Mouse (Mus musculus) limb, embryonic 11.5 days (tissue): ENCODE data around the gene Phc2. TPM values are rescaled to one million over a fixed set of nuclear protein-coding genes. Genes with fewer than 3 reads are reported as not detected.

ENCODE experiments used
- ATAC-seq: fragments of 200-750 bp; cut with Nextera tagmentation; 2 replicates; pipeline ENCODE4 v1.8.0; 2017; ENCODE audit warnings: low read depth; ENCODE audit not compliant: insufficient number of reproducible peaks, low FRiP score, low TSS enrichment
- DNase-seq: peaks from one replicate; pipeline ENCODE4 v3.0.0-alpha.2; 2015; ENCODE audit warnings: low spot score
- H3K27ac ChIP-seq: fragments of 300-500 bp; sonication (generic); replicated peaks from 2 replicates; pipeline ENCODE4 v1.5.1; 2014; ENCODE audit warnings: low read depth, mild to moderate bottlenecking, low read length
- H3K27me3 ChIP-seq: fragments of 300-500 bp; sonication (generic); 2 replicates; pipeline ENCODE4 v1.6.1; 2014; ENCODE audit warnings: mild to moderate bottlenecking, low read length, mixed read lengths; ENCODE audit not compliant: control insufficient read depth, insufficient read depth
- H3K36me3 ChIP-seq: fragments of 300-500 bp; sonication (generic); 2 replicates; pipeline ENCODE4 v1.6.1; 2014; ENCODE audit warnings: mild to moderate bottlenecking, low read length, moderate library complexity, mixed read lengths; ENCODE audit not compliant: control insufficient read depth, insufficient read depth
- H3K4me1 ChIP-seq: fragments of 300-500 bp; sonication (generic); 2 replicates; pipeline ENCODE4 v1.6.1; 2014; ENCODE audit warnings: low read length, mixed read lengths; ENCODE audit not compliant: control insufficient read depth, insufficient read depth
- H3K4me2 ChIP-seq: fragments of 300-500 bp; sonication (generic); 2 replicates; pipeline ENCODE4 v1.6.1; 2014; ENCODE audit warnings: low read depth, mild to moderate bottlenecking, moderate library complexity; ENCODE audit not compliant: severe bottlenecking
- H3K4me3 ChIP-seq: fragments of 300-500 bp; sonication (generic); 2 replicates; pipeline ENCODE4 v1.5.1; 2014; ENCODE audit warnings: low read depth, low read length
- H3K9ac ChIP-seq: fragments of 300-500 bp; sonication (generic); 2 replicates; pipeline ENCODE4 v1.6.1; 2014; ENCODE audit warnings: mild to moderate bottlenecking, low read length
- H3K9me3 ChIP-seq: fragments of 300-500 bp; sonication (generic); 2 replicates; pipeline ENCODE4 v1.6.1; 2016; ENCODE audit warnings: low read length; ENCODE audit not compliant: control insufficient read depth
- WGBS: fragments of 180-500 bp; shearing (Covaris S2); extraction: QIAGEN DNeasy Blood & Tissue Kit; methylation state at CpG from one replicate; pipeline ENCODE4 v1.1.7; 2014; 5-methylcytosine and 5-hydroxymethylcytosine counted together
- polyA plus RNA-seq: library from polyadenylated mRNA; unstranded; fragments of >200 nt; fragmentation: Nextera tagmentation; extraction: Ambion mirVana; gene quantifications from 2 replicates; pipeline ENCODE4 v1.2.1, GENCODE M21; 2014

The Phc2 gene
- polyA plus RNA-seq, 1 experiment from 2014 or later: 63.2 TPM

DNA sequence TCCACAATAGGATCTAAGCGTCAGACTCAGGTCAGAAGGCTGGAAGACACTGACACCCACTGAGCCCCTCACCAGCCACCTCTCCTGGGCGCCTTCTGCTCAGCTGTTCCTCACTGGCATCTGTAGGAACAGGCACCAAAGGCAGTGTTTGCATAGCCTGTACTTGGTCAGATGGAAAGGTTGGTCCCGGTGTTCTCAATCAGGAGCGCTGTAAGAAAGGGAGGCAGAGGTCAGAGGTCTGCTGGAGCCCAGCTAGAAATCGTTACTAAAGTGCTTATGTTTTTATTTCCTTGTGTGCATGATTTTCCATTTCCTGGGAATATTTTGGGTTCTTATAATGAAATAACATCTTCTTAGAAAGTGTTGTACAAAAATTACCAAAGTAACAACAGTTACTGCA is 87.4 kb downstream of the Phc2 start:
- WGBS: 66% methylated on average over 5 of the region's 5 CpGs
- Histone ChIP-seq H3K4me1 (peaks cover 5% of the 10 kb centered on the region), H3K9ac (no peak overlapping the region)

DNA sequence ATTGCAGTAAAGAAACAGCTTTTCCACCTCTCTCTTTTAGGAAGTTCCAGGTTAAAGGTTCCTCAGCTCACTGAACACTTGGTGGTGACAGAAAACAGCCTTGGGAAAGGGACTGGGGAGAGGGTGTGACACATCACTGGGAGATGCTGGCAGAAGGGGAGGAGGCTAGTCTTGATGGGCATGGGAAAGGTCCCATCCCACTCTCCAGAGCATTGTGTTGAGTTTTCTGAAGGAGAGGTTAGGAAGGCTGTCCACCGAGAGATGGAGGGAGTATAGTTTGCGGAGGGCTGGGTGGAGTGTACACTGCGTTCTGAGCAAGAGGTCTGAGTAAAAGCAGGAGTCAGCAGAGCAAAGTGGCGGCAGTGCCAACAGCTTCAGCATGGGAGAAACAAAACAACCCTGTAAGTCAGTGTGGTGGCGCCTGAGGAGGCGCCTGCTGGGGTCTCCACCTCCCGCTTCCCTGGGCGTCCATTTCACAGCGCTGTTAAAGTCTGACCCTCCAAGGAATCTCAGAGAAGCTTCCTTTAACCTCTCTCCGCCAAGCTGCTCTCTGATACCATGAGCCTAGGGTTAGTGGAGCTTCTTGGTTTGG is 88.0 kb downstream of the Phc2 start:
- H3K27ac ChIP-seq: no peak overlapping the region
- ATAC-seq (no peak), DNase-seq (no peak)
- no peak overlapping the region for H3K4me3 ChIP-seq
- H3K36me3 ChIP-seq: peaks cover 31% of the 10 kb centered on the region
- WGBS: 75% methylated on average over 10 of the region's 10 CpGs
- H3K4me1 ChIP-seq: no peaks in the 10 kb centered on the region; the same call in 1 of the 2 replicates
- no peaks in the 10 kb centered on the region for H3K9me3 ChIP-seq
- H3K4me2 ChIP-seq: no peak overlapping the region
- H3K27me3 ChIP-seq: no peaks in the 10 kb centered on the region
- H3K9ac ChIP-seq: no peak overlapping the region

More for the DNA sequence above, 87.4 kb downstream of the Phc2 start:
- no peak for ATAC-seq
- no peak for DNase-seq
- no peaks in the 10 kb centered on the region for H3K27me3 ChIP-seq
- no peak overlapping the region for H3K4me3 ChIP-seq
- no peaks in the 10 kb centered on the region for H3K9me3 ChIP-seq
- H3K27ac ChIP-seq: no peak overlapping the region
- H3K4me2 ChIP-seq: no peak overlapping the region
- H3K36me3 ChIP-seq: peaks cover 25% of the 10 kb centered on the region

DNA sequence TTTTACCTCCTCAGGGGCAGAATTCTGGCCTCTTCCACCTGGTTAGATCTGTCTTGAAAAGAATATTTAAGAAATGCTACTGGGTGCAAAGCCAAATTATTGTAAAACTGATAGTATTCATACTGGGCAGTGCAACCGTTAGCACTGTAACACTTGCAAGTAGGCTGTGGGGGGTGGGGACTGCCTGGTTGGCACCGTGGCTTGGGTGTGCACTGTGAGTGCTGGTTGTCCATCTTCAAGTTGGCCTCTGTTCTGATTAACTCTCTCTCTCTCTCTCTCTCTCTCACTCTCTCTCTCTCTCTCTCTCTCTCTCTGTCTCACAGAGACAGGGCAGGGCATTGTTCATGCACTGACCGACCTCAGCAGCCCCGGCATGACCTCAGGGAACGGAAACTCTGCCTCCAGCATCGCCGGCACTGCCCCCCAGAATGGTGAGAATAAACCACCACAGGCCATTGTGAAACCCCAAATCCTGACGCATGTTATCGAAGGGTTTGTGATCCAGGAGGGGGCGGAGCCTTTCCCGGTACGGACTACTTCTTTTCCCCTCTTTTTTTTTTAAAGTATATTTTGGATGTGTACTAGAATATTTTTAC is 88.6 kb downstream of the Phc2 start:
- 81% methylated on average over 12 of the region's 12 CpGs for WGBS
- no peaks in the 10 kb centered on the region for H3K27me3 ChIP-seq
- H3K4me3 ChIP-seq: no peak overlapping the region
- no peak overlapping the region for H3K4me2 ChIP-seq
- no peaks in the 10 kb centered on the region for H3K9me3 ChIP-seq
- ATAC-seq: no peak
- H3K4me1 ChIP-seq: no peaks in the 10 kb centered on the region; the same call in 1 of the 2 replicates
- no peak overlapping the region for H3K27ac ChIP-seq
- no peak overlapping the region for H3K9ac ChIP-seq
- DNase-seq: no peak
- peaks cover 35% of the 10 kb centered on the region for H3K36me3 ChIP-seq

DNA sequence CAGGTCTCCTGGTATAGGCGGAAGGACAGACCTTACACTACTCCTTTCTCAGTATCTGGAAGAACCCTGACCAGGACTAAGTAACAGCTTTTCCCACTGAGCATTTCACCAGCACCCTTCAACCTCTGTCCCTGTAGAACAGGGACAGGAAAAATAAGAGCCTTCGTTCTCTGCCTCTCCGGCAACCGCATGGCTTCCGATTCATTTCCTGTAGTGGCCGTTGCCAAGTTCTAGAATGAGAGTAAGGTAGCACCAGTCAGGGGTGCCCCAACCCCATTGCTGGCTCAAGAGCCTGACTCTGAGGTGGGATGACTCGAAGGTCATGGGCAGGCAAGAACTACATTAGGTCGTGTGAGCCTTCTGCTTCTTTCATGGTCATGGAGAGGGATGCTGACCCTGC is 90.7 kb downstream of the Phc2 start:
- Histone ChIP-seq H3K36me3 (peaks cover 47% of the 10 kb centered on the region), H3K9ac (no peak overlapping the region), H3K27ac (no peak overlapping the region), H3K27me3 (no peaks in the 10 kb centered on the region), H3K4me3 (no peak overlapping the region), H3K9me3 (no peaks in the 10 kb centered on the region), H3K4me2 (no peak overlapping the region), H3K4me1 (no peaks in the 10 kb centered on the region)
- DNase-seq: no peak
- WGBS: 95% methylated on average over 8 of the region's 8 CpGs
- ATAC-seq: no peak

DNA sequence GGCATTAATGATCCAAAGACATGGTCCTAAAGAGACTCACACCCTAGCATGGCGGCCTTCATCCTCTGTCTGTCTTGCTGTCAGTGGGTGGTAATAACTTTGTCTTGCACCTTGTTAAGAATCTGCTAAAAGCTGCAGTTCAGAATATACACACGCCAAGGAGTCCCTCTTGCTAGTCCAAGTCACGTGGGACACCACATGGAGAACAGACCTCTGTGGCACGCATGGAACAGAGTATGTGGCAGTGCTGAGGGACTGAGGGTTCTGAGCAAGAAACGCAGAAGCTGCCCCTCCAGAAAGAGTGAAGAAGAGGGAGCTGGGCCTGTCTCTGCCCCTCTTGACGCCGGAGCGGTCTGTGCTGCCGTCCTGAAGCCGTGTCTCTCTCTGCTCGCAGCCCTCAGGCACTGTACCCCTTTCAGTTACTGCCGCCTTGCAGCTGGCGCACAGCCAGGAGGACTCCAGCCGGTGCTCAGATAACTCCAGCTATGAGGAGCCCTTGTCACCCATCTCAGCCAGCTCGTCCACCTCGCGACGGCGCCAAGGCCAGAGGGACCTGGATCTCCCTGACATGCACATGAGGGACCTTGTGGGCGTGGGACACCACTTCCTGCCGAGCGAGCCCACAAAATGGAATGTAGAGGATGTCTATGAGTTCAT is 93.2 kb downstream of the Phc2 start:
- Histone ChIP-seq H3K4me1 (no peaks in the 10 kb centered on the region), H3K27ac (no peak overlapping the region), H3K36me3 (peaks cover 63% of the 10 kb centered on the region), H3K4me3 (no peak overlapping the region), H3K9me3 (no peaks in the 10 kb centered on the region), H3K9ac (no peak overlapping the region), H3K4me2 (no peak overlapping the region), H3K27me3 (no peaks in the 10 kb centered on the region)
- 93% methylated on average over 22 of the region's 22 CpGs for WGBS
- DNase-seq (no peak), ATAC-seq (no peak)

DNA sequence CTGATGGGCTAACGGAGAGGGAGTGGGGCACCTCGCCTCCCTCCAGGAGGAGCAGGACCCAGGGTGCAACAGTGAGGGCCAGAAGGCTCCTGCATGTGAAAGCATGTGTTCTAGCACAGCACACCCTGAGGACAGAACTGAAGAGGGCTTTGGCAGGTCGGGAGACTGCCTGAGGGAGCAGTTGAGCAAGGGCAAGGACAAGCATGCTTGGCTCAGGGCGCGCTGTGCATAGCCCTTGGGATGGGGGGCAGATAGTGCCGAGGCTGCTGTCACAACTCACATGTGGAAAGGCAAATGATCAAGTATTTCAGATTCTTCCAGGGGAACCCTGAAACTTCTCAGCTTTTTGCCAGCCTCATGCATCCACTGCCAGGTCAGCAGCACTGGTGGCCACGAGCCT is 93.8 kb downstream of the Phc2 start:
- Histone ChIP-seq H3K4me3 (no peak overlapping the region), H3K4me2 (no peak overlapping the region), H3K9ac (no peak overlapping the region), H3K27me3 (no peaks in the 10 kb centered on the region), H3K27ac (no peak overlapping the region), H3K4me1 (no peaks in the 10 kb centered on the region), H3K9me3 (no peaks in the 10 kb centered on the region), H3K36me3 (peaks cover 63% of the 10 kb centered on the region)
- no peak for ATAC-seq
- 94% methylated on average over 7 of the region's 7 CpGs for WGBS
- DNase-seq: no peak

DNA sequence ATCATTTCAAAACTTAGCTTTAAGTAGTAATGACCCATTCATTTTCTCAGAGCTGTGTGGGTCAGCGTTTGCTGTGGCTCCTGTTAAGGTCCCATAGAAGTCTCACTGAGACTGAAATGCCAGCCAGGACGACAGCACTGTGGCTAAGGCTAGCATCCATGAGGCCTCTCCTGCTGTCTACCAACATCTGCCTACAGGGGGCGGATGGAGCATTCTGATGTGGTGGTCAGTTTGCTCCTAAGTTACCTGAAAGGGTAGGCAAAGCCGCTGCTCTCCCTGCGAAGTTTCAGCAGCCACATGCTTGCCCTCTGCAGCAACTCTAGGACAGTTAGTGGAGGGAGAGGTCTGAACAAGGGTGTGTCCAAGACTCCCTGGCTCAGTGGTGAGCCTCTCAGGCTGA is 96.5 kb downstream of the Phc2 start:
- no peaks in the 10 kb centered on the region for H3K4me1 ChIP-seq
- H3K27ac ChIP-seq: no peak overlapping the region
- 69% methylated on average over 5 of the region's 5 CpGs for WGBS
- no peak overlapping the region for H3K4me3 ChIP-seq
- ATAC-seq (no peak), DNase-seq (no peak)
- H3K9ac ChIP-seq: no peak overlapping the region
- no peaks in the 10 kb centered on the region for H3K27me3 ChIP-seq
- H3K9me3 ChIP-seq: no peaks in the 10 kb centered on the region
- H3K36me3 ChIP-seq: peaks cover 48% of the 10 kb centered on the region
- no peak overlapping the region for H3K4me2 ChIP-seq

DNA sequence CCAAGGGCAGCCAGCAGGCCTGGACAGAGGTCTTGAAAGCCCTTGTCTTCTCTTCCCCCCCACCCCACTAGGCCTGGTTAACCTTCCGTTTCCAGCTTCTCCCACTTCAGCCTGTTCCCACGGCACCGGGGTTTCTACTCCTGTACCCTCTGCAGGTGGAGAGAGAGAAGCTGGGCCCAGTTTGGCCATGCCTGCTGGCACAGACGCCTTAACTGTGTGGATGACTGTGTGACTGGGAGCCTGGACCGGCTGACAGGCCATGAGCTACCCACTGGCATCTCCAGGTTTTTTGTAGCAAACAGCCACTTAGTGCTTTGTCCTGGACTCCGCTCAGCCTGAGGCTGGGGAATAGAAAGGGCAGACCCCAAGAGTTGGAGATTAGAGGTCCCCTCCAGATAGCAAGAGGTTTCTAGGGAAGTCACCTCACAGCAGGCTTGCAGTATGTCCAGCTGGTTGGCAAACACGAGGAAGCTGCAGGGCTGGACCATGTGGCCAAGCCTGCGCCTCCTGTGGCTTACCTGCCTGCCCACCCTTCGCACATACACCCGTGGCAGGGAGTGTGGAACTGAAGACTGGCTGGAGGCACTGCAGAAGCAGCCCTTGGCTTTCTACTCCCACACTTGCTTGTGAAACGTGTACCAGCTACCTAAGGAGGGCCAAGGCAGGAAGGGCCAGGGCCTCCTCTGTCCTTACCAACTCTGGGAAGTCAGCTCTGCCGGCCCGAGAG is 97.7 kb downstream of the Phc2 start:
- ATAC-seq (no peak), DNase-seq (no peak)
- Histone ChIP-seq H3K9ac (no peak overlapping the region), H3K4me1 (no peaks in the 10 kb centered on the region), H3K27me3 (no peaks in the 10 kb centered on the region), H3K9me3 (no peaks in the 10 kb centered on the region), H3K4me2 (no peak overlapping the region), H3K27ac (no peak overlapping the region), H3K36me3 (peaks cover 37% of the 10 kb centered on the region), H3K4me3 (no peak overlapping the region)
- 87% methylated on average over 13 of the region's 13 CpGs for WGBS
